ENCODE assay signal across 27 mouse cellular contexts in genomic region chr1:35372751-35373150, GRCm38 (mm10).
"Had no signal": no experiment of that assay in that cellular context is flagged by ENCODE, and none has a peak within 500 bp of the region (broad histone marks: within the 10 kb centered on the region; RNA-seq: fewer than 3 reads in every experiment).

No protein-coding gene starts in this region.

- H3K27me3 ChIP-seq: embryonic facial prominence, embryonic 12.5 days; embryonic facial prominence, embryonic 13.5 days; embryonic facial prominence, embryonic 15.5 days; forebrain, embryonic 12.5 days; forebrain, embryonic 13.5 days; forebrain, embryonic 15.5 days had no signal

- H3K4me3 ChIP-seq: embryonic facial prominence, embryonic 10.5 days; embryonic facial prominence, embryonic 12.5 days; embryonic facial prominence, embryonic 13.5 days; embryonic facial prominence, embryonic 15.5 days; erythroblast, embryonic 14.5 days; forebrain, embryonic 10.5 days; forebrain, embryonic 12.5 days; forebrain, embryonic 13.5 days; forebrain, embryonic 15.5 days; gastrocnemius, adult 2 months; heart, adult 2 months had no signal

- H3K9me3 ChIP-seq: embryonic facial prominence, embryonic 10.5 days; embryonic facial prominence, embryonic 12.5 days; embryonic facial prominence, embryonic 13.5 days; embryonic facial prominence, embryonic 15.5 days; forebrain, embryonic 10.5 days; forebrain, embryonic 12.5 days; forebrain, embryonic 13.5 days; forebrain, embryonic 15.5 days had no signal

- H3K4me2 ChIP-seq: embryonic facial prominence, embryonic 12.5 days; embryonic facial prominence, embryonic 13.5 days; embryonic facial prominence, embryonic 15.5 days; forebrain, embryonic 12.5 days; forebrain, embryonic 13.5 days; forebrain, embryonic 15.5 days had no signal

- H3K9ac ChIP-seq: embryonic facial prominence, embryonic 12.5 days; embryonic facial prominence, embryonic 13.5 days; embryonic facial prominence, embryonic 15.5 days; forebrain, embryonic 12.5 days; forebrain, embryonic 13.5 days; forebrain, embryonic 15.5 days; forebrain, postnatal 0 days had no signal

- ATAC-seq: forebrain, embryonic 13.5 days; forebrain, embryonic 14.5 days; forebrain, embryonic 15.5 days; forebrain, embryonic 16.5 days; forebrain, postnatal 0 days had no signal

- H3K36me3 ChIP-seq: embryonic facial prominence, embryonic 10.5 days; embryonic facial prominence, embryonic 12.5 days; embryonic facial prominence, embryonic 13.5 days; embryonic facial prominence, embryonic 15.5 days; forebrain, embryonic 10.5 days; forebrain, embryonic 12.5 days; forebrain, embryonic 15.5 days had no signal

- DNase-seq: cerebellum, adult 8-10 months; cerebellum, adult 9-10 months; cerebellum, adult 9-11 months; cerebellum, postnatal 10 days; cerebellum, postnatal 14 days; cerebellum, postnatal 25 days; cerebellum, postnatal 36 days; embryo, embryonic 11 days; forebrain, postnatal 0 days; gastrocnemius, adult 2 months; gastrocnemius, postnatal 10 days; gastrocnemius, postnatal 14 days; gastrocnemius, postnatal 25 days; gastrocnemius, postnatal 36 days; heart, adult 18-20 months; heart, adult 2 months had no signal

- H3K4me1 ChIP-seq: embryonic facial prominence, embryonic 10.5 days; embryonic facial prominence, embryonic 12.5 days; embryonic facial prominence, embryonic 13.5 days; embryonic facial prominence, embryonic 15.5 days; forebrain, embryonic 10.5 days; forebrain, embryonic 12.5 days; forebrain, embryonic 13.5 days; forebrain, embryonic 15.5 days had no signal

- H3K27ac ChIP-seq: embryonic facial prominence, embryonic 10.5 days; embryonic facial prominence, embryonic 12.5 days; embryonic facial prominence, embryonic 13.5 days; embryonic facial prominence, embryonic 15.5 days; forebrain, embryonic 10.5 days; forebrain, embryonic 12.5 days; forebrain, embryonic 13.5 days; forebrain, embryonic 15.5 days; gastrocnemius, adult 2 months; heart, adult 2 months had no signal
